Mouse (Mus musculus) gastrocnemius, postnatal 4 days (tissue): Measurements from ENCODE around the gene Slc38a3. TPM values are rescaled to one million over a fixed set of nuclear protein-coding genes. Genes with fewer than 3 reads are reported as not detected.

Experiments used
- DNase-seq, 2 experiments: peaks; one replicate each; pipeline ENCODE4 v3.0.0; 2021 to 2022; ENCODE audit warnings: low spot score in 2 of 2, mixed read lengths in 2 of 2
- total RNA-seq, 2 experiments: library from RNA; stranded (reverse); gene quantifications; 2 replicates each; pipeline ENCODE4 v1.2.3; 2021

Gene Slc38a3
- total RNA-seq, 2 experiments from 2014 or later, result 10.6 to 11.3 TPM

DNA sequence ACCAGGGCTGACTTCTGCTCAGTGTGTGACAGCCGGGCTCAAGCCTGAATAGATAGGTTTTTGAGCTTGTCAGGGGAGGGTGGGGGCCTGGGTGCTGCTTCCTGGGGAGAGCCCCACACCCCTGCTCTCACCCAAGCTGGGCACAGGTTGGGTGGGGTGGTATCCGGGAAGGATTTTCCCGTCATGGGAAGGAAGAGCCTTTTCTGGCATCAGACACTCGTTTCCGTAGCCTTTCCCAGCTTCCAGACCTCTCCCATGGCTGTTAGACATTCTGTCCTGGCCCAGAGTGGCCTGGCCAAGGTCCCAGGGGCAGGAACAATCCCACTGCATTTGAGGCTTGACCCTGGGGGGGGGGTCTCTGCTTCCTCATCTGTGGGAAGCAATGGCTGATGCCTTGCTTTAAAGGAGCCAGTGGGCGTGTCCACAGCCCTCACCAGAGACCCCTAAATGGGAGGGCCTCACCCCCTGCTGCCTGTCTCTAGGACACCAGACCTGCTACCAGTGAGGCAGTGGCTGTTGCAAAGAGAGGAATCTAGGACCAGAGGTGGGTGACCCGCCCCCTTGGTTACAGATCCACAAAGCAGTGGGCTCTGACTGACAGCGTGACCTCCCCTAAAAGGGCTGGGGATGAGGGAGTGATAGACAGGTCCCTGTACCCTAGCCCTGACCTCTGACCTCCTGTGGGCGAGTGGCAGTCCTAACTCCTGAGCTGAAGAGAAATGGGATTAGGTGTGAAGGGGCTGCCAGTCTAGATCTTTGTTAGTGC, 27.7 kb upstream of the Slc38a3 start:
- no peak for DNase-seq

DNA sequence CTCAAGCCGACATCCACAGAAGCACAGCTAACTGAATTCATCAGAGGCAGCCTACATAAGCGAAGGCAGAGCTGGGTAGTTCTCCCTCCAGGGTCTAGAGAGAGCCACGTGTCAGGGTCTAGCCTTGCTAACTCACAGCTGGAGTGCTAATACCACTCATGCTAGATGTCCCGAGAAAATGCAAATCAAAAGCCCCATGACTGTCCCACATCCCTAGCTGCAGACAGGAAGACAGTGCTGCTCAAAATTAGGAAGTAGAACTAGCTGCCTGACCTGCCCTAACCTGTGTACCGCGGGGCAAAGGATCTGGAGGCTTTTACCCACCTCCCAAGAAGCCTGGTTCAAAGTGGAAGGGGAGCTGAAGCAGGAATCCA, 26.8 kb upstream of the Slc38a3 start:
- DNase-seq, result no peak

DNA sequence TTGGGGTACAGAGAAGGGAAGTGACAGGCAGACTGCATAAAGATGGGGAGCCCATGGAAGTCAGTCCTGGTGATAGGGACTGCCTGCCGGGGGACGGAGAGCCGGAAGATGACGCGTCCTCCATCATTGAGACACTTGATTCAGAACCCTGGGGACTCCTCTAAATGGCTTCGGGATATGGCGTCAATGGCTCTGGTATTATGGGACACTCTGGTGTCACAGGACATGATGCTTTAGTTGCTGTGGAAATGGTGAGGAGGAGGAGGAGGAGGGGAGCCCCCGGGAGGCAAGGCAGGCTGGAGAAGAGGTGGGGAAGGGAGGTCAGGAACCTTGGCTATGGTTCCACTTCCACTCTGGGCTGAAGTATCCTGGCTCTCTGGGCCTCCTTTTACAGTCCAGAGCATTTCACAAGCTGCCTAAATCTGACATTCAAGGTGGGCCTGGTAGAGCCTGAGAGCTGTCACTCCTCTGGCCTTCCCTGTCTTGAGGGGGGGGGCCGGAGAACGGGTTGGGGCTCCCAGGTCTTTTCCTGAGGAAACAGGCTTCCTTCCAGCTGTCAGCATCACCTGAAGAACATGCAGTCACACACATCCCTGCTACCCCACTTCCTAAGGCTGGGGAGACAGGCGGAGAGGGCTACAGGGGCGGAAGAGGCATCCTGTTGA, 26.2 kb upstream of the Slc38a3 start:
- no peak for DNase-seq

DNA sequence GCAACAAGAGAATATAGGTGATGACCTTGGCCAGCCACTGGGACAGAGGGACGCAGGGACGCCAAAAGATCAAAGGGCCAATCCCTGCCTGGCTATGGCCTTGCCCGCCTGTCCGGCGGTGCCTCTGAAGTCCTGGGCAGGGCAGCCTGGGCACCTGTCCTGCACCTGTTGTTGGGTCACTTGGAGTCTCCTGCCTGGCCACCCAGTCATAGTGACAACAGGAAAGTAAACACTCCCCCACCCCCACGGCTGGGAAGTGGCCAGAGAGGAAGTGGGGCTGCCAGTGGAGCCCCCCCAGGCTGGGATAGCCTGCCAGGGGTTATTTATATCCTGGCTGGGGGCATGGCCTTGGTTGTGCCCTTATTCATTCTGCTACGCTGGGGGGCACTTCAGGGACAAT, 25.3 kb upstream of the Slc38a3 start:
- no peak for DNase-seq

DNA sequence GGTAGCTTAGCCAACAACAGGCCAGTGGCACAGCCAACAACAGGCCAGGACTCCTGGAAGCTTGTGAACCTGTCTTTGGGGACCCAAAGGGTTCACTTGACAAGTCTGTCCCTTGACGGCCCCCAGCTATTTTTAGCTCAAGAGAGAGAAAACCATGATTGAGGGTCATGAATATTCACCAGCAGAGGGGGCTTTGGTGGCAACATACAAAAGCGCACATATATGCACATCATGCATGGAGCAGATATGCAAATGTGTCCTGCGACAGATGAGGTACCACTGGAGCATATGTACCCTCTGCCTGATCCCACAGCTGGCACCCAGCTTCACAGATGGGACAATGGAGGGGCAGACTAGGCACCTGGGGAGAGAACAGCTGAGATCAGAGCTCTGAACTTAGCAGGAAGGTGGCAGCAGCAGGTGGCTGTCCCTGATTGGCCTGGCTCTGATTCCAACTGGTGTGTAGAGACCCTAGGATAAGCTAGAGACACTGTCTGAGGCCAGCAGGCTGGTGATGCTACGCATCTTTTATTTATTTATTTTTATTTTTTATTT, 24.2 kb upstream of the Slc38a3 start:
- no peak for DNase-seq

DNA sequence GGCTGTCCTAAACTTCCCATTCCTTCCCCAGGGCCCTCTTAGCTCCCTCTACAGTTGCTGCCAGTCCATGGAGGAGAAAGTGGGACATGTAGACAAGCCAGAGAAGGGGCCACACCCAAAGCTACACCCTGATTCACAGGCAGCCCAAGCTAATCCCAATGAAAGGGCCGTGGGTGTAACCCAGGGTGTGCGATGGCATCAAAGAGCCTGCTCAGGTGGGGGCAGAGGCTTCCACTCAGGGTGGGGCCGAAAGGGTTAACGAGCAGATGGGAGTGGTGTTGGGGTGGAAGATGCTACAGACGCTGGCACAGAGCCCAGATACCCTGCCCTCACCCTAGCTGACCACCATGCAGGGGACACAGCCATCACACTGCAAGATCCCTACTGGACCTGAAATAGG, 23.5 kb upstream of the Slc38a3 start:
- no peak for DNase-seq

DNA sequence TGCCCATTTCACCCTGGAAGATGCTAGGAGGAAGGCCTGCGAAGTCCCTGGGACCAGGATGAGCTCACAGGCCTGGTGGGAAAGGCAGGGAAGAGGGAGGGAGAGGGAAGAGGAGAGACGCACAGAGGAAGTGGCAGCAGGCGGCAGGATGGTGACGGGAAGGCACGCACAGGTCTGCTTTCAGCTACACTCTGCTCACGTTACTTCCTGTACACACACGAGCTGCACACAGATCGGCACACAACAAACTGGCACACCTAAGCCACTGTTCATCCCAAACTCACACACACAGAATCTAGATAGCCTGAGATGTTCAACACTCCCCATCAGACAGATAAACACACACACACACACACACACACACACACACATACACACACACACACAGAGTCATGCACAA, 21.1 kb upstream of the Slc38a3 start:
- no peak for DNase-seq

DNA sequence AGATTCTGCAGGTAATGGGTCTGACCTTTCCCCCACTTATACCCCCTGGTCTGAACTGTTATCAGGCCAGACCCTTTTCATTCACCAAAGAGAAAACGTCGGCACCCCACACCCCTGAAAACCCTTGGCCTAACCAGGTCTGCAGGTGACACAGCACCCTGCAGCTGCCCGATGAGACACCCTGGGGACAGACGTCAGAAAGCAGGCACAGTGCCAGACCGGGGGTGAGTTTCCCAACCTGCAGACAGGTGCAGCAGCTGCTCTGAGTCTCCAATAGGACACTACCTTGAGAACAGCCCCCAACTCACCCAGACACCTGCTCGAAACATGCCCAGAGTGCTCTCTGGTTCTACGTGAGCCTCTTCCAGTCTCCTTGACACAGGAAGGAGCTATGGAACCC, 19.6 kb upstream of the Slc38a3 start:
- no peak for DNase-seq

DNA sequence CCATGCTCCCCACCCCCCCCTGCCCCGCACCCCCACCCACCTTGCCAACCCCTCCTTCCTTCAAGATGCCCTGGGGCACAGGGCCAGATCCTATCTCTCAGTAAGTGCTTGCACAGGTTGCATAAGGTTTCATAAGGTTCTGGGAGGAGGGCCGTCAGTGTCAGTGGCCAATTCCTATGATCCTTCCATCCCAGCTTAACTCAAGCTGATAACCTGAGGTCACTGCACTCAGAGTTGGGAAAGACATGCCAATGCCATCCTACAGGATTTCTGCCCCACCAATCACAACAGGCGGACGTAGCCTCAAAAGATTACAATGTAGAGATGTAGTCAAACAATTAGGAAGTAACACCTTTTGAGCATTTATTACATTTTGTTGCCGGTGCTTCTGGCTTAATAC, 19.1 kb upstream of the Slc38a3 start:
- DNase-seq, result no peak

DNA sequence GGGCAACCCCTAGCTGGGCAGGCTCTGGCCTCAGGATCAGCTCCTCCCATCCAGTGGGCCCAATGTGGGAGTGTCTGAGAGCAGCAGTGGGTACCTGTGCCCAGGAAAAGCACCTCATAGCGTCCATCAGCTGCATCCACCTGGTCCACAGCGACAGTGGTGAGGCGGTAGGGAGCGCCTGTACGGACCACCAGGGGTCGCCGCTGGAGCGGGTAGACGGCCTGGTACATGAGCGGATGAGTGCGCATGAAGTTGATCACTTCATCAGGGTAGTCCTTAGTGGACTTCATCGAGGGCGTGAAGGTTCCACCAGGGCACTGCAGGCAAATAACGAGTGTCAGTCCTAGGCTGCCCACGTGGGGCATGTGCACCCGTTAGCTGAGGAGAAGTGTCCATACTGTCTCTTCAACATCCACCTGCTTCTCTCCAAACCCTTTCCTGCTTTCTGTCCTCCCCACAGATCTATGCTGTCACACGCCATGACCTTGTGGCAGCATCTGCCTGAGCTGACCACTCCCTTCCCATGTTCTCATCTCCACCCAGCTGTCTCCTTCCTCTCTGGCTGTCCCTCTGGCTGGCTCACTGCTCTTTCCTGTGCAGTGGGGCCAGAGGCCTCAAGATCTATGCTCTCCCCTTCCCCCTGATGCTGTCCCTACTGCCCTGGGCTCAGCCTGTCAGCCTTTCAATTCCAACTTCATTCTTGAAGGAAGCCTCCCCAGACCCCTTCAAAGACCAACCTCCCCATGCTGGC, 16.1 kb upstream of the Slc38a3 start:
- peak in 1 of 2 experiments; percentile 73 for DNase-seq

DNA sequence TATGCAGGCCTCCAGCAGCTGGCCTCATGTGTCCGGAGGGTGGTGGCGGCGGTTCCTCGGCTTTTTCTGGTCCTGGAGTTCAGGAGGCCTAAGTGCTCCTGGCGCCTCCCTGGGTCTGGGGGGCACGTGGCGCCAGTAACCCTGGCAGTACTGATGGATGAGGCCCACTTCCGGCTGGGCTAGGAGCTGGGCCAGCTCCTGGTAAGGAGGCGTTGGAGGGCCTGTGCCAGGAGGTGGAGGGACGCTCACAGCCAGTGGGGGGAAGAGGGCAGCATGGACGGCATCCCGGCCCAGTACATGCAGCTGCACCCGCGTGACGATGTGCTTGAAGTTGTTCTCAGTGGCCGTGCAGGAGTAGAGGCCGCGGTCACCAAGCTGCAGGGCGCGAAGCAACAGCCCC, 13.1 kb upstream of the Slc38a3 start:
- DNase-seq, result no peak

DNA sequence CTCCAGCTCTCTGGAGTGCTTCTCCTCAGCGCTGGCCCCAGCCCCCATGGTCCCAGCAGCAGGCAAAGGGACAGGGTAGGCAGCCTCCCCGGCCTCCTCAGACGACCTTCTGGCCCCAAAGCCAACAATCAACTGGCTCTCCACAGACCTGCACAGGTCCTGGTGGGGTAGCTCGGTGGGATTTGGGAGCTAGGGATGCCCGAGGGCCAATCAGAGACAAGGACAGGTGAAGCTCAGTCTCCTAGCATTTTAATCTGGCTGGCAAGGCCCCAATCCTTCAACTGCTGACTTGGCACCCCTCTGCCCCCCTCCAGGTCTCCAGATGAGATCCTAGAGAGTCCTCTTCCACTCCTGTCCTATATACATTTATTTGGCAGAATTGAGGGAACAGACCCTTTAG, 10.2 kb upstream of the Slc38a3 start, which contains the start of gene Gnat1:
Gene Gnat1 (minus strand): TSS at position 212 of the 400 bp plus-strand sequence.
- no peak for DNase-seq

DNA sequence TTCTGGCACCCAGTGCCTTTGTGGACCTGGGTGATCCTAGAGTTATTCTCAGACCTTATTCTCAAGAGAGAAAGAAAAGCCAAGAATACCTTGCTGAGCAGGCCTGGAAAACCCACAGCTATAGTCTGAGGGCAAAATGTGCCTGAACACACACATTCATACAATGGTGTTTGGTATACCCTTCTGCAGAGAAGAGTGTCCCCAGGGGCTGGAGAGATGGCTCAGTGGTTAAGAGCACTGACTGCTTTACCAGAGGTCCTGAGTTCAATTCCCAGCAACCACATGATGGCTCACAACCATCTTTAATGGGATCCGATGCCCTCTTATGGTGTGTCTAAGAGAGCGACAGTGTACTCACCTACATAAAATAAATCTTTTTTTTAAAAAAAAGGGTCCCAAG, 9.5 kb upstream of the Slc38a3 start:
- no peak for DNase-seq

DNA sequence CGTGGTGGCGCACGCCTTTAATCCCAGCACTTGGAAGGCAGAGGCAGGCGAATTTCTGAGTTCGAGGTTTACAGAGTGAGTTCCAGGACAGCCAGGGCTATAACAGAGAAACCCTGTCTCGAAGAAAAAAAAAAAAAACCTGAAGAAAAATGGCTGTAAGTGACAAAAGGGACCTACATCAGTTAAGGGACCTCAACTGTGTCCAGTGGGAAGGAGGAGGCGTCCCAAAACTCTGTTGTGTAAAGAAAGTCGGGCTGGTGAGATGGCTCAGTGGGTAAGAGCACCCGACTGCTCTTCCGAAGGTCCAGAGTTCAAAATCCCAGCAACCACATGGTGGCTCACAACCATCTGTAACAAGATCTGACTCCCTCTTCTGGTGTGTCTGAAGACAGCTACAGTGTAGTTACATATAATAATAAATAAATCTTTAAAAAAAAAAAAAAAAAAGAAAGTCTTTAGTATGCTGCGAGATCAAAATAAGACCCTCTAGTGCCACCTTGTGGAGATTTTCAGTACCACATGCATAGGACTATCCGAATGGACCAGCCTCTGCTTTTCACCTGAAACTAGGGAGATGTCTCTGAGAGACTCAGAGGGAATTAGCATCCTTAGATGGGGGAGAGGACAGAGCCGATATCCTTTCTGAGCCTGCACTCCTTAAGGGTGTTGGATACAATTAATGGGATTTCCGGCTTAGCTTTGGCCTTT, 8.6 kb upstream of the Slc38a3 start:
- DNase-seq, result peak in 1 of 2 experiments; percentile 74

DNA sequence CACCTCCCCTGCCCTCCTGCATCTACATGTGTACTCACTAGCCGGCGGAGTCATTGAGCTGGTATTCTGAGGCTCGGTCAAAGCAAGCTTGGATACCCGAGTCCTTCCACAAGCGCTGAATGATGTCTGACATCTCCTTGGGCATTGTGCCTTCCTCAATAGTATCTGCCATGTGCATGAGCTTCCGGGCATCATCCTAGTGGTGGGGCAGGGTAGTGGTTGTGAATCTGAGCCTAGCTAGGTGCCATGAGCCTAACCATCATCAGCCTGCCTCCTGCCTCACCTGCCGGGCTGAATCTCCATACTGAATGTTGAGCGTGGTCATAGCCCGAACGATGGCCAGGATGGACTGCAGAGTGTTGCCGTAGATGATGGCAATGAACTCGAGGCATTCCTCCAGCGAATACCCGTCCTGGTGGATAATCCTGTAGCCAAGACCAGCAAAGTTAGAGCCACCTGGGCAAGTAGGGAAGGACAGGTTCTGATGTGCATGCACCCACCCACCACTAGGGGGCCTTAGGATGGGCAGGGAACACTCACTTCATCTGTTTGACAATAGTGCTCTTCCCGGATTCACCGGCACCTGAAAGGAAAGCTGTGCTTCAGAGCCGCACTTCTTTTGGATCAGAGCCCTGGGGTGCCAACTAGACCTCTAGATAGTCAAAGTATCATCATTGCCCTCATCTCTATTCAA, 7.9 kb upstream of the Slc38a3 start:
- DNase-seq, result no peak

DNA sequence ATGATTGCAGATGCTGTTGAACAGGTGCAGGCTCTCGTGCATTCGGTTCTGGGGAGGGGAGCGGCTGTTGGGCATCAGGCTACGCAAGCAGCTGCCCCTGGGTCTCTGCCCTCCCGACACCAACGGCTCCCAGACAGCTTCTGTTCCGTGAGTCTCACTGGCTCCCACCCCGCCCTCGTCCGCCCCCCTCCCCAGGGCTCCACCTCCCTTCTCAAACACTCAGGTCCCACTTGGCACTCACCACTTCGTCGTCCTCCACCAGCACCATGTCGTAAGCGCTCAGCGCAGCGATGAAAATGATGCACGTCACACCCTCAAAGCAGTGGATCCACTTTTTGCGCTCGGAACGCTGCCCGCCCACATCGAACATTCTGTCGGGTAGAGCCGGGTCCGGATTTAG, 7.0 kb upstream of the Slc38a3 start:
- no peak for DNase-seq

DNA sequence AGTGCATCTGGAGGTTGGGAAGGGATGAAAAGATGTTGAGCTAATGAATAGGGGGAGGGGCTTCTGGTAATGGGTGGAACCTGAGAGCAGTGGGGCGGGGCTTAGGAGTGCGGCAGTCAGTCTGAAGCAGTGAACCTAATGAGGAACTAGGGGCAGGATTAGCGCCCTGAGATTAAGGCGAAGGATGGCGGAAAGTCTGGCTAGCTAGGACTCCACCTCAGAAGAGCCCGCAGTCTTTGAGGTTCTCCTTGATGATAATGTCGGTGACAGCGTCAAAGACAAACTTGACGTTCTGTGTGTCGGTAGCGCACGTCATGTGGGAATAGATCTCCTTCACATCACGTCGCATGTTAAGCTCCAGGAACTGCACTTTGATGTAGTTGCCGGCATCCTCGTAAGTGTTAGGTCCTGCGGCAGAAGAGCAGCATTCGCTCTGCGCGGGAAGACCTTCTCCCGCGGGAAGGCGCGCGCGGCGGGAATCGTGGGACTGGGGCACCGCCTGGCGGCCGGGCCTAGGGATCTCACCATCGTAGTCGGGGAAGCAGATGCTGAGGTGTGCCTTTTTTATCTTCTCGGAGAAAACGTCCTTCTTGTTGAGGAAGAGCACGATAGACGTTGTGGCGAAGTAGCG, 6.5 kb upstream of the Slc38a3 start:
- peak; percentile 69 to 79 for DNase-seq

DNA sequence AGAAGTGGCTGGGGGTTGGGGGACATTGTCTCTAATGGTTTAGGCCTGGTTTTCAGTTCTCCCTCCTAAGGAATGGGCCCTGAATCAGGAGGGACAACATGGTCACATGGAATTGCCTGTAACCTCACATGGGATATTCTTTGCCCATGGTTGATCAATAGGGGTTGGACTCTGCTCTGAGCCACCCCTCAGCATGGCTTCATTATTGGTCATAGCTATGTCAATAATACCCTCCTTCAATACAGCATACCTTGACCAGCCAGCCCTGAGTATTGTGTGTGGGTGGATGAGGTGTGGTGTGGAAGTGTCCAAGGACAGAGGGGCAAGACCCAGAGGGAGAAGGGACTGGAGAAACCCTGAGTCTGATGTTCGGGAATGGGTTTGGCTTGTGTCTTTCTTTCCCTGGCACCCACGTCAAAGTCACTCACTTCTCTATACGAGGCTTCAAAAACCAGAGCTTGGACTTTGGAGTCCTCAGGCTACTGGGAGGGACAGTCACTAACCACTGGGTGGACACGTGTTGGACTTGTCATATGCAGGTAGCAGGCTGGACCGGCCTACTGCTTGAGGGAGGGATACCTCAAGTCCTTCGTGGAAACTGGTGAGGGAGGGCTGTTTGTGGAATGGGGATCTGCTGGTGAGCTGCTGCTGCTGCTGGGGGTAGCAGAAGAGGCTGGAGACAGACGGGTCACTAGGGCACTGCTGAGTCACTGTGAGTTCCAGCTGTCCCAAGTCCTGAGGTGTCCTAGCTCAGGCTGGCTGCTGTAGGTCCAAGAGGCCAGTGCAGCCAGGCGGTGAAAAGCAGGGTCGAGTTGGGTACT, 5.5 kb upstream of the Slc38a3 start:
- no peak for DNase-seq

DNA sequence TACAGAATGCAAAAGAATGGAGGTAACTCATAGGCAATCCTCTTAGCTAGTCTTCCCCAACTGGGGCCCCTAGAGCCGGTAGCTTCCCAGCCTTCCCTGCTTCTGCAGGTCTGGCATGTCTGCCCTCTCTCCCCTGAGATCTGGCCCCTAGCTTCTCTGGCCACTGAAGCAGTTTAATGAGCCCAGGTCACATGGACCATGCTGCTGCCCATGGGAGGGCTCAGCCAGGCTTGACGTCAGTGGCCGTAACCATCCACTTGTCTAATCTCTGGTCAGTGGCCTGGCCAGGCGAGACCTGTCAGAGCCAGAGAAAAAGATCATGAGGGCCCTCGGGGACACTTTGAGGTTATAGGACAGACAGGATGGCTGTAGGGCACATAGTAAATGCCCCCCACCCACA, 929 bp upstream of the Slc38a3 start:
- DNase-seq, result no peak
